Mouse (Mus musculus): ENCODE measurements around the gene Ccndbp1. TPM values are rescaled to one million over a fixed set of nuclear protein-coding genes. Genes with fewer than 3 reads are reported as not detected.

Ccndbp1 gene
- polyA plus RNA-seq, 1 experiment from 2014 or later, result 41.7 TPM

GRCm38 (mm10) chr2:121039382-121039781, 31.2 kb downstream of the Ccndbp1 start:
- Histone ChIP-seq H3K4me2 (no peak overlapping the region), H3K4me1 (no peaks in the 10 kb centered on the region), H3K36me3 (no peaks in the 10 kb centered on the region), H3K27me3 (no peaks in the 10 kb centered on the region), H3K4me3 (no peak overlapping the region), H3K27ac (no peak overlapping the region), H3K9me3 (no peaks in the 10 kb centered on the region), H3K9ac (no peak overlapping the region)
- 80% methylated on average over 1 of the region's 1 CpGs for WGBS
- ATAC-seq (ENCODE audit: insufficient number of reproducible peaks, insufficient read depth, low FRiP score, low TSS enrichment, low read depth), result no peak

- H3K27ac ChIP-seq, result no peak overlapping the region
- H3K4me2 ChIP-seq, result no peak overlapping the region
- ATAC-seq (ENCODE audit: insufficient number of reproducible peaks, insufficient read depth, low FRiP score, low TSS enrichment, low read depth), result no peak
- H3K27me3 ChIP-seq, result no peaks in the 10 kb centered on the region
- H3K36me3 ChIP-seq, result no peaks in the 10 kb centered on the region
- no peaks in the 10 kb centered on the region for H3K9me3 ChIP-seq
- no peak overlapping the region for H3K9ac ChIP-seq
- WGBS, result 54% methylated on average over 5 of the region's 5 CpGs
- H3K4me1 ChIP-seq, result no peaks in the 10 kb centered on the region
- H3K4me3 ChIP-seq, result no peak overlapping the region
Observed at GRCm38 (mm10) chr2:121041098-121041497, 32.9 kb downstream of the Ccndbp1 start.

GRCm38 (mm10) chr2:121045653-121046052, 37.5 kb downstream of the Ccndbp1 start:
- Histone ChIP-seq H3K4me3 (no peak overlapping the region), H3K9me3 (no peaks in the 10 kb centered on the region), H3K36me3 (no peaks in the 10 kb centered on the region), H3K4me1 (no peaks in the 10 kb centered on the region), H3K27me3 (no peaks in the 10 kb centered on the region), H3K9ac (no peak overlapping the region), H3K27ac (no peak overlapping the region), H3K4me2 (no peak overlapping the region)
- WGBS, result 77% methylated on average over 4 of the region's 4 CpGs
- no peak for ATAC-seq (ENCODE audit: insufficient number of reproducible peaks, insufficient read depth, low FRiP score, low TSS enrichment, low read depth)

GRCm38 (mm10) chr2:121052176-121052575, 44.0 kb downstream of the Ccndbp1 start:
- Histone ChIP-seq H3K27me3 (no peaks in the 10 kb centered on the region), H3K9me3 (no peaks in the 10 kb centered on the region), H3K4me3 (no peak overlapping the region), H3K27ac (no peak overlapping the region), H3K9ac (no peak overlapping the region), H3K4me1 (no peaks in the 10 kb centered on the region), H3K4me2 (no peak overlapping the region), H3K36me3 (no peaks in the 10 kb centered on the region)
- ATAC-seq (ENCODE audit: insufficient number of reproducible peaks, insufficient read depth, low FRiP score, low TSS enrichment, low read depth), result no peak
- WGBS, result 85% methylated on average over 5 of the region's 5 CpGs

GRCm38 (mm10) chr2:121054060-121054459, 45.9 kb downstream of the Ccndbp1 start:
- Histone ChIP-seq H3K4me1 (no peaks in the 10 kb centered on the region), H3K9ac (no peak overlapping the region), H3K27ac (no peak overlapping the region), H3K27me3 (no peaks in the 10 kb centered on the region), H3K4me3 (no peak overlapping the region), H3K4me2 (no peak overlapping the region), H3K36me3 (no peaks in the 10 kb centered on the region), H3K9me3 (no peaks in the 10 kb centered on the region)
- 74% methylated on average over 2 of the region's 2 CpGs for WGBS
- ATAC-seq (ENCODE audit: insufficient number of reproducible peaks, insufficient read depth, low FRiP score, low TSS enrichment, low read depth), result no peak

GRCm38 (mm10) chr2:121055915-121056314, 47.7 kb downstream of the Ccndbp1 start:
- no peaks in the 10 kb centered on the region for H3K36me3 ChIP-seq
- ATAC-seq (ENCODE audit: insufficient number of reproducible peaks, insufficient read depth, low FRiP score, low TSS enrichment, low read depth), result no peak
- H3K9ac ChIP-seq, result no peak overlapping the region
- no peak overlapping the region for H3K4me2 ChIP-seq
- no peak overlapping the region for H3K4me3 ChIP-seq
- H3K27ac ChIP-seq, result no peak overlapping the region
- WGBS, result 86% methylated on average over 6 of the region's 6 CpGs
- H3K9me3 ChIP-seq, result no peaks in the 10 kb centered on the region
- no peaks in the 10 kb centered on the region for H3K4me1 ChIP-seq
- no peaks in the 10 kb centered on the region for H3K27me3 ChIP-seq

- Histone ChIP-seq H3K27me3 (no peaks in the 10 kb centered on the region), H3K27ac (no peak overlapping the region), H3K4me3 (no peak overlapping the region), H3K36me3 (no peaks in the 10 kb centered on the region), H3K4me2 (no peak overlapping the region), H3K9me3 (no peaks in the 10 kb centered on the region), H3K4me1 (no peaks in the 10 kb centered on the region), H3K9ac (no peak overlapping the region)
- no peak for ATAC-seq (ENCODE audit: insufficient number of reproducible peaks, insufficient read depth, low FRiP score, low TSS enrichment, low read depth)
- WGBS, result 66% methylated on average over 6 of the region's 6 CpGs
Observed at GRCm38 (mm10) chr2:121057997-121058396, 49.8 kb downstream of the Ccndbp1 start.

- 85% methylated on average over 2 of the region's 2 CpGs for WGBS
- H3K4me3 ChIP-seq, result no peak overlapping the region
Observed at GRCm38 (mm10) chr2:121061315-121061714, 53.1 kb downstream of the Ccndbp1 start.

More at GRCm38 (mm10) chr2:121061315-121061714, 53.1 kb downstream of the Ccndbp1 start:
- Histone ChIP-seq H3K36me3 (no peaks in the 10 kb centered on the region), H3K27ac (no peak overlapping the region), H3K9me3 (no peaks in the 10 kb centered on the region), H3K4me2 (no peak overlapping the region), H3K27me3 (no peaks in the 10 kb centered on the region), H3K9ac (no peak overlapping the region), H3K4me1 (no peaks in the 10 kb centered on the region)
- no peak for ATAC-seq (ENCODE audit: insufficient number of reproducible peaks, insufficient read depth, low FRiP score, low TSS enrichment, low read depth)

Small RNA genes within 50 kb of the gene (microRNA-seq; reads per million reads assigned to microRNA genes)
- not detected for gene Gm44325

Other genes starting within 250 kb of the Ccndbp1 start
- gene Cdan1, start 158.3 kb upstream of the Ccndbp1 start, polyA plus RNA-seq (2015; fragmentation: Nextera tagmentation; extraction: Ambion mirVana), result 6.8 and 9.9 TPM in 2 replicates
- 5.6 and 5.8 TPM in 2 replicates for gene Ttbk2, start 157.8 kb upstream of the Ccndbp1 start, polyA plus RNA-seq (2015; fragmentation: Nextera tagmentation; extraction: Ambion mirVana)
- 28.9 and 29.5 TPM in 2 replicates for gene Ubr1, start 37.7 kb upstream of the Ccndbp1 start, polyA plus RNA-seq (2015; fragmentation: Nextera tagmentation; extraction: Ambion mirVana)
- 1.5 and 2.6 TPM in 2 replicates for gene Tmem62, start 31.4 kb upstream of the Ccndbp1 start, polyA plus RNA-seq (2015; fragmentation: Nextera tagmentation; extraction: Ambion mirVana)
- 0.87 and 3.2 TPM in 2 replicates for gene Epb42, start 28.7 kb downstream of the Ccndbp1 start, polyA plus RNA-seq (2015; fragmentation: Nextera tagmentation; extraction: Ambion mirVana)
- 0.22 TPM in 1 of 2 replicates, not detected in the other for gene Tgm5, start 77.4 kb downstream of the Ccndbp1 start, polyA plus RNA-seq (2015; fragmentation: Nextera tagmentation; extraction: Ambion mirVana)
- gene Tgm7, start 101.4 kb downstream of the Ccndbp1 start, polyA plus RNA-seq (2015; fragmentation: Nextera tagmentation; extraction: Ambion mirVana), result not detected in 2 replicates
- gene Adal, start 132.0 kb downstream of the Ccndbp1 start, polyA plus RNA-seq (2015; fragmentation: Nextera tagmentation; extraction: Ambion mirVana), result 20.3 and 22.9 TPM in 2 replicates
- 21.5 and 22.2 TPM in 2 replicates for gene Lcmt2, start 132.2 kb downstream of the Ccndbp1 start, polyA plus RNA-seq (2015; fragmentation: Nextera tagmentation; extraction: Ambion mirVana)
- 68.0 and 71.4 TPM in 2 replicates for gene Tubgcp4, start 162.3 kb downstream of the Ccndbp1 start, polyA plus RNA-seq (2015; fragmentation: Nextera tagmentation; extraction: Ambion mirVana)
- gene Zscan29, start 162.7 kb downstream of the Ccndbp1 start, polyA plus RNA-seq (2015; fragmentation: Nextera tagmentation; extraction: Ambion mirVana), result 11.1 and 11.9 TPM in 2 replicates

All from embryonic facial prominence, embryonic 13.5 days (tissue).